Mouse (Mus musculus) thymus, adult 2 months (tissue): ENCODE results near the gene Limk1. TPM values are rescaled to one million over a fixed set of nuclear protein-coding genes. Genes with fewer than 3 reads are reported as not detected.

Experiments used
- DNase-seq: peaks from one replicate; pipeline ENCODE4 v3.0.0; 2021
- H3K27ac ChIP-seq: fragments of 200-500 bp; 2 replicates; pipeline ENCODE4 v1.5.1; 2012; ENCODE audit warnings: low read length, control low read depth; ENCODE audit not compliant: control insufficient read depth, insufficient read depth
- H3K27me3 ChIP-seq: fragments of 200-500 bp; 2 replicates; pipeline ENCODE4 v1.6.1; 2012; ENCODE audit warnings: mild to moderate bottlenecking, low read length, moderate library complexity, mixed read lengths; ENCODE audit not compliant: control insufficient read depth, insufficient read depth
- H3K36me3 ChIP-seq: fragments of 200-500 bp; 2 replicates; pipeline ENCODE4 v1.6.1; 2012; ENCODE audit warnings: mild to moderate bottlenecking, low read length, moderate library complexity; ENCODE audit not compliant: control insufficient read depth, insufficient read depth
- H3K4me1 ChIP-seq: fragments of 200-500 bp; replicated peaks from 2 replicates; pipeline ENCODE4 v1.6.1; 2012; ENCODE audit warnings: low read length; ENCODE audit not compliant: control insufficient read depth, insufficient read depth
- H3K4me3 ChIP-seq: fragments of 200-500 bp; 2 replicates; pipeline ENCODE4 v1.5.1; 2012; ENCODE audit warnings: mild to moderate bottlenecking, low read length, control low read depth, moderate library complexity; ENCODE audit not compliant: control insufficient read depth, insufficient read depth
- CTCF ChIP-seq: fragments of 200-500 bp; IDR thresholded peaks from 2 replicates; pipeline ENCODE4 v1.5.1; 2012; ENCODE audit warnings: mild to moderate bottlenecking, control low read depth, low read length, moderate library complexity, borderline replicate concordance; ENCODE audit not compliant: control insufficient read depth, poor library complexity, insufficient read depth; ENCODE audit errors: extremely low read depth
- POLR2A ChIP-seq: fragments of 200-500 bp; IDR thresholded peaks from 2 replicates; pipeline ENCODE4 v1.6.1; 2012; ENCODE audit warnings: mild to moderate bottlenecking, low read length, control low read depth, moderate library complexity; ENCODE audit not compliant: control insufficient read depth, poor library complexity, insufficient read depth; ENCODE audit errors: extremely low read depth
- WGBS: fragments of 180-500 bp; shearing (Covaris S2); methylation state at CpG from one replicate; pipeline ENCODE4 v1.1.7; 2018; 5-methylcytosine and 5-hydroxymethylcytosine counted together
- polyA plus RNA-seq: library from polyadenylated mRNA; depleted of rRNA; stranded (reverse); fragments of >200 nt; gene quantifications from 2 replicates; pipeline ENCODE4 v1.2.3, GENCODE M21; 2012; rRNA removed

Limk1 gene
- polyA plus RNA-seq, 1 experiment, result 31.8 TPM

- Histone ChIP-seq H3K4me1 (0 out of 2 replicates have a peak, but pooled peaks cover 4% of the 10 kb centered on the region), H3K27ac (peak overlapping the region; percentile 2; the same call in 1 of the 2 replicates), H3K27me3 (no peaks in the 10 kb centered on the region), H3K4me3 (no peak overlapping the region), H3K36me3 (no peaks in the 10 kb centered on the region; the same call in 1 of the 2 replicates)
- TF ChIP-seq POLR2A, result no peak
- no peak for TF ChIP-seq CTCF
- WGBS, result 49% methylated on average over 9 of the region's 9 CpGs
- DNase-seq, result no peak
These were observed 74.7 kb downstream of the Limk1 start for GRCm38 (mm10) chr5:134613727-134614126.

GRCm38 (mm10) chr5:134611810-134612521, 76.4 kb downstream of the Limk1 start:
- no peak for DNase-seq
- Histone ChIP-seq H3K36me3 (no peaks in the 10 kb centered on the region), H3K27ac (no peak overlapping the region), H3K27me3 (no peaks in the 10 kb centered on the region), H3K4me3 (no peak overlapping the region), H3K4me1 (peaks cover 12% of the 10 kb centered on the region; the same call in 1 of the 2 replicates)
- TF ChIP-seq CTCF, result no peak
- TF ChIP-seq POLR2A, result no peak
- WGBS, result 37% methylated on average over 8 of the region's 8 CpGs

- WGBS, result 78% methylated on average over 12 of the region's 12 CpGs
- TF ChIP-seq CTCF (no peak), POLR2A (no peak)
- no peaks in the 10 kb centered on the region for H3K36me3 ChIP-seq
- no peak overlapping the region for H3K4me3 ChIP-seq
- no peak overlapping the region; the same call in 1 of the 2 replicates for H3K27ac ChIP-seq
- H3K4me1 ChIP-seq, result peaks cover 17% of the 10 kb centered on the region
- no peak for DNase-seq
- no peaks in the 10 kb centered on the region for H3K27me3 ChIP-seq
These were observed 78.3 kb downstream of the Limk1 start for GRCm38 (mm10) chr5:134609916-134610643.

GRCm38 (mm10) chr5:134607121-134607520, 81.3 kb downstream of the Limk1 start:
- Histone ChIP-seq H3K27me3 (no peaks in the 10 kb centered on the region), H3K4me1 (peaks cover 17% of the 10 kb centered on the region), H3K36me3 (no peaks in the 10 kb centered on the region), H3K4me3 (no peak overlapping the region), H3K27ac (no peak overlapping the region)
- 11% methylated on average over 5 of the region's 5 CpGs for WGBS
- DNase-seq, result no peak
- TF ChIP-seq POLR2A (no peak), CTCF (no peak)

GRCm38 (mm10) chr5:134606314-134606713, 82.1 kb downstream of the Limk1 start:
- peaks cover 14% of the 10 kb centered on the region for H3K4me1 ChIP-seq
- TF ChIP-seq CTCF (0 out of 2 replicates have a peak, but pooled peaks have one; percentile 15), POLR2A (no peak)
- peak; percentile 20 for DNase-seq
- H3K36me3 ChIP-seq, result no peaks in the 10 kb centered on the region
- no peak overlapping the region for H3K4me3 ChIP-seq
- H3K27me3 ChIP-seq, result no peaks in the 10 kb centered on the region
- H3K27ac ChIP-seq, result no peak overlapping the region

Other genes starting within 250 kb of the Limk1 start
- gene Gtf2ird1, start 231.9 kb downstream of the Limk1 start, polyA plus RNA-seq, result 75.6 and 83.9 TPM in 2 replicates
- 23.4 and 26.0 TPM in 2 replicates for gene Clip2, start 136.2 kb downstream of the Limk1 start, polyA plus RNA-seq
- 0.09 and 0.15 TPM in 2 replicates for gene Syna, start 128.4 kb downstream of the Limk1 start, polyA plus RNA-seq
- 133 and 145 TPM in 2 replicates for gene Rfc2, start 107.2 kb downstream of the Limk1 start, polyA plus RNA-seq
- gene Lat2, start 73.6 kb downstream of the Limk1 start, polyA plus RNA-seq, result 7.8 and 7.9 TPM in 2 replicates
- 322 and 363 TPM in 2 replicates for gene Eif4h, start 49.1 kb downstream of the Limk1 start, polyA plus RNA-seq
- 32.2 and 35.5 TPM in 2 replicates for gene Eln, start 58.7 kb upstream of the Limk1 start, polyA plus RNA-seq
- not detected in 2 replicates for gene Tmem270, start 218.1 kb upstream of the Limk1 start, polyA plus RNA-seq
- gene Cldn13, start 226.9 kb upstream of the Limk1 start, polyA plus RNA-seq, result 1.8 and 1.9 TPM in 2 replicates
- gene Mettl27, start 243.8 kb upstream of the Limk1 start, polyA plus RNA-seq, result 24.9 and 26.7 TPM in 2 replicates